Mouse (Mus musculus): ENCODE measurements around the gene Polr2j. TPM values are rescaled to one million over a fixed set of nuclear protein-coding genes. Genes with fewer than 3 reads are reported as not detected.

Gene Polr2j
- polyA plus RNA-seq, 1 experiment from 2014 or later, result 269 TPM

DNA sequence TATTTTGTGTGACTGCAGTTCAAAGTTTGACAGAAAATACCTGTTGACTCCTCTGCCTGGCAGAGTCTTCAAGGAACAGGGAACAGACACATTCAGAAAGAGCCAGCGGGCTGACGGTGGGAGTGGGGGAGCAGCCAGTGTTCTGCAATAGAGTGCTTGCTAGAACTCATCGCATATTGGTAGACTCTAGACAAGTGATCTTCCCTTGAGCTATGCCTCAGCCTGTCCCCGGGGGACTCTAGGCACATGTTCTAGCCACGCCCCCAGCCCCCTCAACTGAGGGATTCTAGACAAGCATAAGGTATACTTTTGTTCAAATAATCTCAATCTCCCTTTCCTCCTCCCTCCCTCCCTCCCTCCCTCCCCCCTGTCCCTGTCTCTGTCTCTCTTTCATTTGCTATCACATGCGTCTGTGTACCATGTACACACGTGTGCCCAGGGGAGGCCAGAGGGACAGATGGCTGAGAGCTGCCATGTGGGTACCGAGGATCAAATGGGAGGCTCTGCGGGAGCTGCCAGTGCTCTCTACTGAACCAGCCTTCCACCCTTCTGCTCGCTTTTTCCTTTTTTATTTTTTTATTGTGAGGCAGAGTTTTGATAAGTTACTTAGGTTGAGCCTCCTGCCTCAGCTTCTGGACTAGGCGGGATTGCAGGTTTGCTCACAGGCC is 47.5 kb downstream of the Polr2j start:
- 84% methylated on average over 11 of the region's 11 CpGs for WGBS
- no peak overlapping the region for H3K4me3 ChIP-seq (ENCODE audit: low read depth, low read length)

DNA sequence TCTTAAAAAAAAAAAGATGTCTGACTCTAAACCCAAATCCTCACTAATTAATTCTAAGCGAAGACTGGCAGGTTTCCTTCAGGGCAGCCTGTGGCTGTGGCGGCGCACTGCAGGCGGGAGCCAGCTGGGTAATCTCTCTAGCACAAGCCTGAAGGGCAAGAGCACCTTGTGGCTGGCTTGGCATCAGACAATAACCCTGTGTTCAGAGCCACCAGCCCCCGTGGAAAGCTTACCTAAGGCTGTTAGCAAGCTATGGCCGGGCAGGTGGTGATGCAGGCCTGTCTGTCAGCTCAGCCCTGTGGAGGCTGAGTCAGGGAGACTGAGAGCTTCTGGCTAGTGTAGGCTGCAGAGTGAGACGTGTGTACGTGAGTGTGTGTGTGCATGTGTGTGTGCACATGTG is 48.8 kb downstream of the Polr2j start:
- Histone ChIP-seq H3K36me3 (ENCODE audit: control insufficient read depth, insufficient read depth, low read length) (peaks cover 5% of the 10 kb centered on the region; the same call in 1 of the 2 replicates), H3K27me3 (replicated peaks; ENCODE audit: control insufficient read depth, insufficient read depth, low read length) (no peaks in the 10 kb centered on the region), H3K4me1 (replicated peaks; ENCODE audit: control insufficient read depth, insufficient read depth, low read length) (no peaks in the 10 kb centered on the region), H3K27ac (ENCODE audit: low read depth) (no peak overlapping the region), H3K9ac (ENCODE audit: low read length) (no peak overlapping the region), H3K4me2 (ENCODE audit: low read length) (no peak overlapping the region), H3K4me3 (ENCODE audit: low read depth, low read length) (no peak overlapping the region), H3K9me3 (ENCODE audit: control insufficient read depth, low read length) (no peaks in the 10 kb centered on the region; the same call in 1 of the 2 replicates)
- no peak for DNase-seq (ENCODE audit: low spot score)
- no peak for ATAC-seq (replicated peaks; ENCODE audit: low FRiP score, low TSS enrichment, low read depth)
- WGBS, result 81% methylated on average over 8 of the region's 8 CpGs

More for the DNA sequence above, 47.5 kb downstream of the Polr2j start:
- Histone ChIP-seq H3K27me3 (replicated peaks; ENCODE audit: control insufficient read depth, insufficient read depth, low read length) (no peaks in the 10 kb centered on the region), H3K36me3 (ENCODE audit: control insufficient read depth, insufficient read depth, low read length) (peaks cover 5% of the 10 kb centered on the region; the same call in 1 of the 2 replicates), H3K4me1 (replicated peaks; ENCODE audit: control insufficient read depth, insufficient read depth, low read length) (no peaks in the 10 kb centered on the region), H3K4me2 (ENCODE audit: low read length) (no peak overlapping the region), H3K27ac (ENCODE audit: low read depth) (no peak overlapping the region), H3K9ac (ENCODE audit: low read length) (no peak overlapping the region), H3K9me3 (ENCODE audit: control insufficient read depth, low read length) (no peaks in the 10 kb centered on the region; the same call in 1 of the 2 replicates)
- ATAC-seq (replicated peaks; ENCODE audit: low FRiP score, low TSS enrichment, low read depth), result no peak
- DNase-seq (ENCODE audit: low spot score), result no peak

DNA sequence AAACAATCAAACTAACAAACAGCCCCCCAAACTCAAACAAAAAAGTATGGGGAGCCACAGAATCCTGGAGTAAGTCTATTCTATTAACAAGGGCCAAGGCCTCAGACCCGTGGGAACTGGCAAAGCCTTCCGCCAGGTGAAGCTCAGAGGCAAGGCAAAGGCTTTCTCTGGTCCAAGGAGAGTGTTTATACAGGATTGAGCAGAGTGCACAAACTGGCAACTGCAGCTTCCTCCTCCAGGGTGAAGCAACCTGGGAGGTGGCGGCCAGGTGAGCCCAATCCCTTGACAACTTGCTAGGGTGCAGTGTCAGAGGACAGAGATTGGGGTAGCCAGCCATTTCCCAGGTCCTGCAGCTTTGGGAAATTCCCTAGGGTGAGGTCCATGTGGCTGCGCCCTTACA is 50.9 kb downstream of the Polr2j start:
- H3K9me3 ChIP-seq (ENCODE audit: control insufficient read depth, low read length), result no peaks in the 10 kb centered on the region; the same call in 1 of the 2 replicates
- no peaks in the 10 kb centered on the region for H3K36me3 ChIP-seq (ENCODE audit: control insufficient read depth, insufficient read depth, low read length)
- no peaks in the 10 kb centered on the region for H3K27me3 ChIP-seq (replicated peaks; ENCODE audit: control insufficient read depth, insufficient read depth, low read length)
- H3K4me2 ChIP-seq (ENCODE audit: low read length), result no peak overlapping the region
- H3K27ac ChIP-seq (ENCODE audit: low read depth), result no peak overlapping the region
- WGBS, result 85% methylated on average over 4 of the region's 4 CpGs
- H3K4me3 ChIP-seq (ENCODE audit: low read depth, low read length), result no peak overlapping the region
- H3K9ac ChIP-seq (ENCODE audit: low read length), result no peak overlapping the region
- no peak for ATAC-seq (replicated peaks; ENCODE audit: low FRiP score, low TSS enrichment, low read depth)
- DNase-seq (ENCODE audit: low spot score), result no peak
- peaks cover 5% of the 10 kb centered on the region; the same call in 1 of the 2 replicates for H3K4me1 ChIP-seq (replicated peaks; ENCODE audit: control insufficient read depth, insufficient read depth, low read length)

DNA sequence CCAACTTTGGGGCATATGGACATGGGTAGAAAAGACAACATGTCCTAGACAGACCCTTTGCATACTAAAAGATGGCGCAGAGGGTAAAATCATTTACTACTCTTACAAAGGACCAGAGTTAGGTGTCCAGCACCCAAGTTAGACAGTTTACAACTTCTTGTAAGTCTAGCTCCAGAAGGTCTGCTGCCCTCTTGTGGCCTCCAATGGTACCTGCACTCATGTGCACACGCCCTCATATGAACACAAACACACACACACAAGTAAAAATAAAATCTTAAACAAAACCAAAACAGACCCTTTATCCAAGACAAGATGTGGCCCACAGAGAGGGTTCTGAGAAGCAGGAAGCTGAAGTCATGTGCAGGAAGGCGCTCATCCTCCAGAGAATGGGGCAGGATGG is 51.6 kb downstream of the Polr2j start:
- Histone ChIP-seq H3K9ac (ENCODE audit: low read length) (no peak overlapping the region), H3K4me1 (replicated peaks; ENCODE audit: control insufficient read depth, insufficient read depth, low read length) (peaks cover 5% of the 10 kb centered on the region; the same call in 1 of the 2 replicates), H3K9me3 (ENCODE audit: control insufficient read depth, low read length) (no peaks in the 10 kb centered on the region; the same call in 1 of the 2 replicates), H3K4me3 (ENCODE audit: low read depth, low read length) (no peak overlapping the region), H3K27ac (ENCODE audit: low read depth) (no peak overlapping the region), H3K36me3 (ENCODE audit: control insufficient read depth, insufficient read depth, low read length) (no peaks in the 10 kb centered on the region), H3K27me3 (replicated peaks; ENCODE audit: control insufficient read depth, insufficient read depth, low read length) (no peaks in the 10 kb centered on the region), H3K4me2 (ENCODE audit: low read length) (no peak overlapping the region)
- DNase-seq (ENCODE audit: low spot score) (no peak), ATAC-seq (replicated peaks; ENCODE audit: low FRiP score, low TSS enrichment, low read depth) (no peak)
- WGBS, result 96% methylated on average over 3 of the region's 3 CpGs

DNA sequence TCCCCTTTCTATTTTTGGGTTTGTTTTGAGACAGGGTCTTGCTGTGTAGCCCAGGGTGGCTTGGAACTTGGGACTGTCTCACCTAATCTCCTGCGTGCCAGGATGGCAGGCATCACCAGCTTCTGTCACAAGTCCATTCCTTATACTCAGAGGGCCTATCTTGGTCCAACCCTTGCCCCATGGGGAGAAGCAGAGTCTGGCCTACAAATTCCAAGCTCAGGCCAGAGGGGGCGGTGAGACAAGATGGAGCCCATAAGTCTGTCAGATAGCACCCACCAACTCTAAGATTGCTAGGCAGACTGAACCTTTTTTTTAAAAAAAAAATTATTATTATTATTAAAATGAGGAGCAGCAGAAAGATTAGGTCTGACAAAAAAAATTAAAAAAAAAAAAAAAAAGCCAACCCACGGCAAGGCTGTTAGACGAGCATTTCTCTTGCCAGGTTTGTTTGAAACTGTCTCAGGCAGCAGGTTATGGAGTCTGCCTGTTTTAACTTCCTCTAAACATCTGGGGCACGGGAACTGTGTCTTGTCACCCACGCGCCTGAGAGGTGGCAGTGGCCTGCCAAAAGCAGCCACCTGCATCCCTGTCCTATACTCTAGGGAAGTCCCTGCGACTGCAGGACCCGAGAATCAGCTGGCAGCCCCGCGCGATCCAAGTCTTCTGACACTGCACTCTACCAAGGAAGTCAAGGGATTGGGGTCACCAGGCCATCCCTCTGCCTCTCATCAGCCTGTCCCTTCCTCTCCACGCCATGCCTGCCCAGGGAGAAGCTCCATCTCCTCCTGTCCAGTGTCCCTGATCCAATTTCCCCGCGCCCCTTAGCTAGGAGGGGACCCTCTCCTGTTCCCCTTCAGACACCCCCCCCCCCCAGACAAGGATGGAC is 53.4 kb downstream of the Polr2j start:
- Histone ChIP-seq H3K4me1 (replicated peaks; ENCODE audit: control insufficient read depth, insufficient read depth, low read length) (peaks cover 10% of the 10 kb centered on the region), H3K4me3 (ENCODE audit: low read depth, low read length) (peak overlapping the region; percentile 43), H3K27ac (ENCODE audit: low read depth) (no peak overlapping the region), H3K9ac (ENCODE audit: low read length) (peak overlapping the region; percentile 11), H3K4me2 (ENCODE audit: low read length) (peak overlapping the region; percentile 74), H3K36me3 (ENCODE audit: control insufficient read depth, insufficient read depth, low read length) (no peaks in the 10 kb centered on the region), H3K27me3 (replicated peaks; ENCODE audit: control insufficient read depth, insufficient read depth, low read length) (no peaks in the 10 kb centered on the region), H3K9me3 (ENCODE audit: control insufficient read depth, low read length) (no peaks in the 10 kb centered on the region; the same call in 1 of the 2 replicates)
- WGBS, result 12% methylated on average over 15 of the region's 15 CpGs
- peak; percentile 33; the same call in 1 of the 2 replicates for ATAC-seq (replicated peaks; ENCODE audit: low FRiP score, low TSS enrichment, low read depth)
- DNase-seq (ENCODE audit: low spot score), result peak; percentile 76

DNA sequence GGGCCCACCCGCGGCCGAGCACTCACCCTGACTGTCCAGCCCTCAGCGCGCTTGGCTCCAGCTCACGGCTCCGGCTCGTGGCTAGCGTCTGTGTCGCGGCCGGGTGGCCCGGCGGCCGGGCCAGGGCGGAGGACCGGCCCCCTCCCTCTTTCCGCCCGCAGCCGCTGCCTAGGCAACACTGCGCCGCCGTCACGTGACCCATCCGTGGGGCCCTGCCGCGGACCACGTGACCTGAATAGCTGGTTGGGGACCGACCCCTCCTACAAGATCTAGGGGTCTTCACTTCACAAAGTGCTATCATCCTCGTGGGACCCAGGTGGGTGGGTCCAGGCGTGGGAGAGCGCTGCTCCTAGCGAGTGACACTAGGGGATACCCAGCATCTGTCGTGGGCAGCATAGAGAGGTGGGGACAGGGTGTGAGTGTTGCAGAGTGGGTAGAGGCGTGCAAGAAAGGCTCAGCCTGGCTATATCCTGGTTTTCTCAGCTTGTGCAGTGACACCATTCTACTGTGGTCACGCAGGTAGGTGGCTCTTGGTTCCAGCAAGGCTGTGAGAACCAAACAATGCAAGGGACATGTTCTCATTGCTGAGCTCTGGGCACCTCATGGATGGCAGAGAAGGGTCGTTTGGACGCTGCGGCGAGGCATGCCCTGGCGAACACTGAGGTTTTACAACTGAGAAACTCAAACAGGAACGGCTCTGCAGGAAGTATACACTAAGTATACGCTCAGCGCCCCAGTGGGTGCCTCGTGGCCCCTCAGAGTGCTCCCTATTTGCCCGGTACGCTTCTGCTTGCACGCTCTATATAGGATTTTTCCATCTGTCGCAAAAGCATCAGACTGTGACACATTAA is 54.3 kb downstream of the Polr2j start, which contains the start of gene Orai2:
Gene Orai2 (minus strand): TSS at position 202 of the 851 bp plus-strand sequence.
- H3K27me3 ChIP-seq (replicated peaks; ENCODE audit: control insufficient read depth, insufficient read depth, low read length), result no peaks in the 10 kb centered on the region
- peak; percentile 83 for DNase-seq (ENCODE audit: low spot score)
- peak within 1 kb of the TSS; percentile 74 for H3K4me2 ChIP-seq (ENCODE audit: low read length)
- ATAC-seq (replicated peaks; ENCODE audit: low FRiP score, low TSS enrichment, low read depth), result peak; percentile 84
- H3K36me3 ChIP-seq (ENCODE audit: control insufficient read depth, insufficient read depth, low read length), result no peaks in the 10 kb centered on the region
- peaks cover 10% of the 10 kb centered on the region for H3K4me1 ChIP-seq (replicated peaks; ENCODE audit: control insufficient read depth, insufficient read depth, low read length)
- no peaks in the 10 kb centered on the region; the same call in 1 of the 2 replicates for H3K9me3 ChIP-seq (ENCODE audit: control insufficient read depth, low read length)
- H3K9ac ChIP-seq (ENCODE audit: low read length), result peak within 1 kb of the TSS; percentile 11
- 4% methylated on average over 48 of the region's 49 CpGs for WGBS
- H3K27ac ChIP-seq (ENCODE audit: low read depth), result peak within 1 kb of the TSS; percentile 10; the same call in 1 of the 2 replicates
- H3K4me3 ChIP-seq (ENCODE audit: low read depth, low read length), result peak within 1 kb of the TSS; percentile 43

DNA sequence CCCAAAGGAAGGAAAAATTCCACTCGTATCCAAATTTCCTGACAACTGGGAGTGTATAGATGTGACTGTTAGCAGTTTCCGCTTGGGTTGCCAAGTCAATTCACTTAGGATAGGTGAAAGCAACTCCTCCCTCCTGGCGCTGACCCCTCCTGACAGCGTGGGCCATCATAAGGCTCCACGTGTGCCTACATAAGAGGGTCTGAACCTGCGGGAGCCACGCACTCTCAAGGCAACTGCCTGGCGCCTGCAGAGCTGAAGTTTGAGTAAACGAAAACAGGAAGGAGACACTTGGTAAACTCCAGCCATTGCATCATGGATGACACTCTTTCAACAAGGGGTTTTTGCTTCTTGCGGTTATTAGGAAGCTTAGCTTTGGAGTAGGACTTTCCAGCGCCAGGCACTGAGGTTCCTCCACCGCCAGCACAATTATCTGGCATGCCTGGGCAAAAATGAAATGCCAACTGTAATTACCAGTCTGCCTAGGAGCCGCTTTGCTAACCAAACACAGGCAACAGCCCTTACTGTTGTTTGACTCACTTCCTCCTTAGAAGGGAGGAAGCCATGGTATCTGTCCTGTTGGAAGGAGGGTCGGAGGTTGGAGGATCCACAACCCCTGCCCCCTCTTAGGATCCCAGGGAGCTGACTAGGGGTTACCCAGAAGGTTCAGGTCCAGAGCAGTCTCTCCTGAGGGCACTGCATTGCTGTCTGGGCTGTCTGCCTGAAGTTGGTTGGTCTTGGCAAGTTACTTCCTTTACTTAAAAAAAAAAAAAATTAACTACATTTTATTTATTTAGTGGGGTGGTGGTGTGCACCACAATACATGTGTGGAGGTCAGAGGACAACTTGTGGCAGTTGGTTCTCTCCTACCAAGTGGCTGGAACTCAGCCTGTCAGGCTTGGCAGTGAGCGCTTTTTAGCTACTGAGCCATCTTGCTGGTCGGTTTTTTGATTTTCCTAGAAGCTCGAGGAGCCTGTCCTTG is 55.2 kb downstream of the Polr2j start:
- DNase-seq (ENCODE audit: low spot score) (peak; percentile 57), ATAC-seq (replicated peaks; ENCODE audit: low FRiP score, low TSS enrichment, low read depth) (0 out of 2 replicates have a peak, but pooled peaks have one; percentile 1)
- Histone ChIP-seq H3K4me1 (replicated peaks; ENCODE audit: control insufficient read depth, insufficient read depth, low read length) (peaks cover 10% of the 10 kb centered on the region), H3K36me3 (ENCODE audit: control insufficient read depth, insufficient read depth, low read length) (no peaks in the 10 kb centered on the region), H3K27me3 (replicated peaks; ENCODE audit: control insufficient read depth, insufficient read depth, low read length) (no peaks in the 10 kb centered on the region), H3K9ac (ENCODE audit: low read length) (no peak overlapping the region), H3K9me3 (ENCODE audit: control insufficient read depth, low read length) (no peaks in the 10 kb centered on the region; the same call in 1 of the 2 replicates), H3K4me3 (ENCODE audit: low read depth, low read length) (peak overlapping the region; percentile 43), H3K4me2 (ENCODE audit: low read length) (peak overlapping the region; percentile 74), H3K27ac (ENCODE audit: low read depth) (peak overlapping the region; percentile 10; the same call in 1 of the 2 replicates)
- 28% methylated on average over 17 of the region's 17 CpGs for WGBS

Data from intestine, embryonic 14.5 days (tissue).